In the genomic region with DNA sequence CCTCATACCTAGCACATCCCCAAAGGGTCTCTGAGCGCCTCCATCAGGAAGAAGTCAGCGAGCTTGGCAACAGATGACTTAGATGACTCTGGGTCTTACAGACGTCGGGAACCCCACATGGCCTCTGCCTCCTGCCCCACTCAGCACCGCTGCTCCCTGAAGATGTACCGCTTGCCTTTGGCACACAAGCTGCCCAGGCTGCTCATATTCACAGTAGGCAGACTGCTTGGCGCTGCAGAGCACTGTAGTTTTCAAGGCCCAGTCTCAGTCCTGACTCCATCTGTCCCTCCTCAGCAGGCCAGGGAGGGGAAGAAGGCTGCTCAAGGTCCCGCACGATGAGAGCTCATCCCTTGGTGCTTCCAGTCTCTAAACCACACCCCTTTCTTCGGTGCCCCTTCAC, we compare ENCODE assay signal across 10 mouse cellular contexts. TPM values are rescaled to one million over a fixed set of nuclear protein-coding genes. Genes with fewer than 3 reads are reported as not detected.
DNase-seq lines count a peak whose midpoint lies in the region; ATAC-seq and TF ChIP-seq lines count a peak whose summit lies in the region.
"Had no signal": no experiment of that assay in that cellular context is flagged by ENCODE, and none has a peak within 500 bp of the region (broad histone marks: within the 10 kb centered on the region; RNA-seq: fewer than 3 reads in every experiment).

No protein-coding gene starts in this region.

- H3K4me2 ChIP-seq in limb, embryonic 13.5 days (replicated peaks): no peak overlapping the region; the same call in 1 of the 2 replicates

- DNase-seq in heart, adult 2 months: no peak
- DNase-seq in heart, postnatal 14 days: no peak
- DNase-seq in limb, embryonic 10.5 days (ENCODE audit: low spot score): no peak
- peak; percentile 53 to 69 for DNase-seq in cerebellum, adult 2 months
- peak; percentile 55 to 59 for DNase-seq in cerebellum, postnatal 14 days
- DNase-seq: kidney, adult 18-20 months; liver, embryonic 13.5 days had no signal

- H3K4me1 ChIP-seq in heart, adult 2 months (ENCODE audit: control insufficient read depth, insufficient read depth, low read length): peaks cover 17% of the 10 kb centered on the region
- H3K4me1 ChIP-seq in limb, embryonic 13.5 days: peaks cover 34% of the 10 kb centered on the region
- H3K4me1 ChIP-seq in limb, embryonic 10.5 days: peaks cover 34% of the 10 kb centered on the region
- peaks cover 33% of the 10 kb centered on the region for H3K4me1 ChIP-seq in cerebellum, adult 2 months (ENCODE audit: control insufficient read depth, insufficient read depth, low read length)

- peaks cover 6% of the 10 kb centered on the region; the same call in 1 of the 2 replicates for H3K79me2 ChIP-seq in heart, adult 2 months (replicated peaks; ENCODE audit: control insufficient read depth, insufficient read depth, low read length)

- peaks cover 11% of the 10 kb centered on the region for H3K36me3 ChIP-seq in heart, adult 2 months (ENCODE audit: control insufficient read depth, insufficient read depth, low read length)
- peaks cover 58% of the 10 kb centered on the region for H3K36me3 ChIP-seq in limb, embryonic 13.5 days
- H3K36me3 ChIP-seq in limb, embryonic 10.5 days: peaks cover 72% of the 10 kb centered on the region

- ATAC-seq in limb, embryonic 13.5 days (ENCODE audit: low FRiP score, low read depth): no peak
- no peak for ATAC-seq in inflammation-experienced regulatory T-cells, adult 6 months

- TF ChIP-seq POLR2A in heart, adult 2 months (IDR thresholded peaks at IDR 0.05; ENCODE audit: insufficient read depth, low read depth, low read length): peak; percentile 19; the same call in 1 of the 2 replicates
- no peak for TF ChIP-seq POLR2A in cerebellum, adult 2 months (IDR thresholded peaks at IDR 0.05; ENCODE audit: borderline replicate concordance, insufficient read depth, low read length)

- no peak for TF ChIP-seq CTCF in heart, adult 2 months (IDR thresholded peaks at IDR 0.05)
- no peak for TF ChIP-seq CTCF in cerebellum, adult 2 months (IDR thresholded peaks at IDR 0.05; ENCODE audit: borderline replicate concordance, insufficient read depth, low read depth, low read length)

- H3K27ac ChIP-seq in heart, adult 2 months: no peak overlapping the region
- H3K27ac ChIP-seq in limb, embryonic 13.5 days: no peak overlapping the region
- no peak overlapping the region for H3K27ac ChIP-seq in limb, embryonic 10.5 days
- peak overlapping the region; percentile 59; the same call in 1 of the 2 replicates for H3K27ac ChIP-seq in cerebellum, adult 2 months (ENCODE audit: insufficient read depth, low read length)
- H3K27ac ChIP-seq: liver, embryonic 13.5 days had no signal

- intact Hi-C loops in heart, adult 2 months (cut with DNase I): no loop called here
- intact Hi-C loops in heart, postnatal 14 days (cut with DNase I): no loop called here

- H3K9ac ChIP-seq in heart, adult 2 months (ENCODE audit: low read depth, low read length): no peak overlapping the region
- H3K9ac ChIP-seq in limb, embryonic 13.5 days: 0 out of 2 replicates have a peak overlapping the region, but pooled peaks have one; percentile 19
- H3K9ac ChIP-seq: liver, embryonic 13.5 days had no signal

- 0 out of 2 replicates have a peak, but pooled peaks have one; percentile 7 for TF ChIP-seq EP300 in heart, adult 2 months (IDR thresholded peaks at IDR 0.05; ENCODE audit: insufficient read depth, low read depth, low read length)

- no peak overlapping the region for H3K4me3 ChIP-seq in heart, adult 2 months
- peak overlapping the region; percentile 4; the same call in 1 of the 2 replicates for H3K4me3 ChIP-seq in limb, embryonic 13.5 days
- no peak overlapping the region for H3K4me3 ChIP-seq in limb, embryonic 10.5 days
- peak overlapping the region; percentile 13 for H3K4me3 ChIP-seq in cerebellum, adult 2 months (replicated peaks; ENCODE audit: insufficient read depth, low read depth, low read length)
- H3K4me3 ChIP-seq: liver, embryonic 13.5 days had no signal

- H3K27me3 ChIP-seq in heart, adult 2 months (ENCODE audit: control insufficient read depth, insufficient read depth, low read length): no peaks in the 10 kb centered on the region
- no peaks in the 10 kb centered on the region for H3K27me3 ChIP-seq in limb, embryonic 13.5 days
- H3K27me3 ChIP-seq in limb, embryonic 10.5 days (ENCODE audit: low read depth, poor library complexity, severe bottlenecking): no peaks in the 10 kb centered on the region
- no peaks in the 10 kb centered on the region for H3K27me3 ChIP-seq in cerebellum, adult 2 months (ENCODE audit: control insufficient read depth, insufficient read depth, low read length)
- H3K27me3 ChIP-seq: liver, embryonic 13.5 days had no signal

- H3K9me3 ChIP-seq in limb, embryonic 13.5 days: no peaks in the 10 kb centered on the region
- no peaks in the 10 kb centered on the region for H3K9me3 ChIP-seq in limb, embryonic 10.5 days (replicated peaks)
- H3K9me3 ChIP-seq: liver, embryonic 13.5 days had no signal

- 78% methylated on average over 10 of the region's 10 CpGs for WGBS in heart, adult 2 months
- 88% methylated on average over 10 of the region's 10 CpGs for WGBS in limb, embryonic 13.5 days
- 91% methylated on average over 10 of the region's 10 CpGs for WGBS in limb, embryonic 10.5 days
- 13% methylated on average over 10 of the region's 10 CpGs for WGBS in cerebellum, adult 2 months

RNA-seq across cellular contexts. Expression of a gene that starts 2.5 kb away (rescaled TPM):
- total RNA-seq in heart, adult 2 months (2021): 100 to 1,000 TPM; 278 to 344 TPM
- polyA plus RNA-seq in heart, adult 2 months (2012; rRNA removed): 175 and 189 TPM in 2 replicates
- 100 to 1,000 TPM; 252 to 264 TPM for total RNA-seq in heart, postnatal 14 days (2021)
- 301 and 336 TPM in 2 replicates for polyA plus RNA-seq in limb, embryonic 13.5 days (2015; fragmentation: Nextera tagmentation; extraction: Ambion mirVana)
- polyA plus RNA-seq in limb, embryonic 10.5 days (2016; fragmentation: Nextera tagmentation; extraction: Ambion mirVana): 224 and 246 TPM in 2 replicates
- polyA plus RNA-seq in cerebellum, adult 2 months (2012; rRNA removed): 281 and 309 TPM in 2 replicates
- polyA plus RNA-seq in inflammation-experienced regulatory T-cells, adult 6 months (2017; shearing (Covaris generic)): 10 to 100 TPM; 43.1 to 54.2 (median 47.1) TPM

RNA-seq across cellular contexts. Expression of a gene that starts 2.7 kb away (rescaled TPM):
- 10 to 100 TPM; 32.9 TPM for total RNA-seq in heart, adult 2 months (2021)
- 55.4 and 59.5 TPM in 2 replicates for polyA plus RNA-seq in heart, adult 2 months (2012; rRNA removed)
- 10 to 100 TPM; 39.9 to 41.9 TPM for total RNA-seq in heart, postnatal 14 days (2021)
- polyA plus RNA-seq in limb, embryonic 13.5 days (2015; fragmentation: Nextera tagmentation; extraction: Ambion mirVana): 74.6 and 77.9 TPM in 2 replicates
- 59.7 and 68.8 TPM in 2 replicates for polyA plus RNA-seq in limb, embryonic 10.5 days (2016; fragmentation: Nextera tagmentation; extraction: Ambion mirVana)
- 130 and 134 TPM in 2 replicates for polyA plus RNA-seq in cerebellum, adult 2 months (2012; rRNA removed)
- 10 to 100 TPM; 14.5 to 28.0 (median 21.2) TPM for polyA plus RNA-seq in inflammation-experienced regulatory T-cells, adult 6 months (2017; shearing (Covaris generic))

RNA-seq across cellular contexts. Expression of a gene that starts 19.9 kb away (rescaled TPM):
- under 1 TPM; 0.39 to 0.52 TPM for total RNA-seq in heart, adult 2 months (2021)
- 0.08 TPM in 1 of 2 replicates, not detected in the other for polyA plus RNA-seq in heart, adult 2 months (2012; rRNA removed)
- total RNA-seq in heart, postnatal 14 days (2021): under 1 TPM; 0.31 to 0.90 TPM
- 0.15 and 0.31 TPM in 2 replicates for polyA plus RNA-seq in limb, embryonic 13.5 days (2015; fragmentation: Nextera tagmentation; extraction: Ambion mirVana)
- polyA plus RNA-seq in limb, embryonic 10.5 days (2016; fragmentation: Nextera tagmentation; extraction: Ambion mirVana): not detected in 2 replicates
- 0.21 TPM in 1 of 2 replicates, not detected in the other for polyA plus RNA-seq in cerebellum, adult 2 months (2012; rRNA removed)
- not detected for polyA plus RNA-seq in inflammation-experienced regulatory T-cells, adult 6 months (2017; shearing (Covaris generic))
- polyA plus RNA-seq: forebrain, embryonic 11.5 days; liver, embryonic 13.5 days had no signal

RNA-seq across cellular contexts. Expression of a gene that starts 25.1 kb away (rescaled TPM):
- total RNA-seq in heart, adult 2 months (2021): not detected
- 0.12 TPM in 1 of 2 replicates, not detected in the other for polyA plus RNA-seq in heart, adult 2 months (2012; rRNA removed)
- total RNA-seq in heart, postnatal 14 days (2021): not detected
- not detected in 2 replicates for polyA plus RNA-seq in limb, embryonic 13.5 days (2015; fragmentation: Nextera tagmentation; extraction: Ambion mirVana)
- polyA plus RNA-seq in limb, embryonic 10.5 days (2016; fragmentation: Nextera tagmentation; extraction: Ambion mirVana): not detected in 2 replicates
- polyA plus RNA-seq in cerebellum, adult 2 months (2012; rRNA removed): not detected in 2 replicates
- not detected for polyA plus RNA-seq in inflammation-experienced regulatory T-cells, adult 6 months (2017; shearing (Covaris generic))
- polyA plus RNA-seq: forebrain, embryonic 11.5 days; liver, embryonic 13.5 days had no signal

RNA-seq across cellular contexts. Expression of a gene that starts 33.8 kb away (rescaled TPM):
- 10 to 100 TPM; 47.3 to 51.8 TPM for total RNA-seq in heart, adult 2 months (2021)
- polyA plus RNA-seq in heart, adult 2 months (2012; rRNA removed): 10.6 and 22.1 TPM in 2 replicates
- 10 to 100 TPM; 47.5 to 49.5 TPM for total RNA-seq in heart, postnatal 14 days (2021)
- 81.8 and 84.8 TPM in 2 replicates for polyA plus RNA-seq in limb, embryonic 13.5 days (2015; fragmentation: Nextera tagmentation; extraction: Ambion mirVana)
- polyA plus RNA-seq in limb, embryonic 10.5 days (2016; fragmentation: Nextera tagmentation; extraction: Ambion mirVana): 103 and 111 TPM in 2 replicates
- 77.5 and 86.5 TPM in 2 replicates for polyA plus RNA-seq in cerebellum, adult 2 months (2012; rRNA removed)
- polyA plus RNA-seq in inflammation-experienced regulatory T-cells, adult 6 months (2017; shearing (Covaris generic)): 10 to 100 TPM; 20.3 to 38.4 (median 27.8) TPM

Comparison
In these comparisons a context has a peak if more than half of its experiments do, and no peak if none do; other contexts are left out.
1. H3K4me3 ChIP-seq: peak in limb, embryonic 13.5 days (single experiment) and cerebellum, adult 2 months (single experiment); none in heart, adult 2 months (single experiment) and limb, embryonic 10.5 days (single experiment).
2. DNase-seq: peak in cerebellum, adult 2 months (2 of 2) and cerebellum, postnatal 14 days (2 of 2); none in heart, adult 2 months (0 of 2), heart, postnatal 14 days (0 of 2) and limb, embryonic 10.5 days (single experiment).